Mouse (Mus musculus): Measurements from ENCODE around the gene Flt4.
A peak's percentile ranks its signal among the peaks of the same experiment; 100 is the strongest.

The Flt4 gene

DNA sequence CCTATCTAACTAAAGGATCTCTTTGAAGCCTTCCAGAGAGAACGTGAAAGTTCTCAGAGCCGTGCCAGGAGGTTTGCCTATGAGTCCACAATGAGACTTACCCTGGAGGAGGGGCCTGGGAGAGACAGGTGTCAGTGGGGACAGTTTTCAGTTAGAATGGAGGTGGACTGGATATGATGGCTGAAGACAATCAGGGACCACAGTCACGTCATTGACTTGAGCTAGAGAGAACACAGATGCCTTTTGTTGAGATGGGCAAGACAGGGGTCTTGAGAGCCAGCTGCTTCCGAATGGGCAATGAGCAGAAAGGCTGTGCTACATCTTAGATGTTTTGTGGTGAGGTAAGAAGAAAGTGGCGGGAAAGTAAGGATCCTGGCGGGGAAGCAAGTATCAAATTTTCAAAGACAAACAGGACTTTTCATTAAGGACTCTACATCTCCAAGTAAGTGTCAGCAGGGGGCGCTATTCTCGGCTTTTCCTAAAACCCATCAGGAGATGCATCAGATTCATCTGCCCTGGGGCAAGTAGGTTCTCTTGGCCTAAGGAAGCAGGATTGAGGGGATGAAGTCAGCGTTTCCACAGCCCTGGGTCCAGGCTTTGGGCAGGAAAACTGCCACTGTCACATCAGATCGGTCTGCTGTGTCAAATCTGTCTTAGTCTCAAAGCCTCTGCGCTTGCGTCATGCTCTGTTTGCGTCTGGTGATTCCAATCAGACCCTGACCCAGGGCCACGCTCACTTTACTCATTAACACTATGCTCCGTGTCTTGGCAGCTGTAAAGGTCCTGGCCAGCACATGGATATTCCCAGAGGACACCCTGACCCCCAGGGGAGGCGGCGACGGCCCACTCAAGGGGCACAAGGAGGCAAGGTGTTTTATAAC lies 41.3 kb downstream of the Flt4 start:
- DNase-seq = peak; percentile 47

DNA sequence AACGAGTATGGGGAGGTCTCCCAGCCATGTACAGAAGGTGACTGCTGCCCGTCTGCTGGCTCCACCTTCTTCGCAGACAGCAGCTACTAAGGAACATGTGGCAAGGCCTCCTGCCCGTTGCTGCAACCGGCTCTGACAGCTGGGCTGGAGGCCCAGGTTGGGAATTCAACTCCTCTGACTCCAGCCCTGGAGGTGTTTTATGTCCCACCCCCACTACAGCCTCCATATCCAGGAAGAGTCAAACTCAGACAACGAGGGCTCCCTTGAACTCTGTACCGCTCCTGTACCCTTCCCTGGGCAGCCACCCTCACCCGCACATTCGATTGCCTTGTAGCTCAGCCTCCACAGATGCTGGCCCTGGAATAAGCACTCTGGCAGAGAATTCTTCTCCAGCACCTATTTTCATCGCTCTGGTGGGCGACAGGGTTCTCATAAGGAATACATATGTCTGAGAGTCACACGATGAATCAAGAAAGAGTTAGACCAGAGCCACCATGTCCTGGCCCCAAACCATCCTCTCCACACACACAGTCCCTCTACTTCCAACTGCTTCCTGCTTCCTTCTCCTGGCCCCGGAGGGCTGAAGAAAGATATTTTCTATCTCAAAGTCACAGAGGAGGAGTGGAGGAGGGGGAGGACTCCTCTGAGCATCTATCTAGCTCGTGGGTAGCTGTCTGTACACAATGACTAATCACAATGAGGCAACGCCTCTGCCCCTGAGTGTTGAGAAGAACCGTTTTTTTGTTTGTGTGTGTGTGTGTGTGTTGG lies 42.1 kb downstream of the Flt4 start:
- DNase-seq = no peak

DNA sequence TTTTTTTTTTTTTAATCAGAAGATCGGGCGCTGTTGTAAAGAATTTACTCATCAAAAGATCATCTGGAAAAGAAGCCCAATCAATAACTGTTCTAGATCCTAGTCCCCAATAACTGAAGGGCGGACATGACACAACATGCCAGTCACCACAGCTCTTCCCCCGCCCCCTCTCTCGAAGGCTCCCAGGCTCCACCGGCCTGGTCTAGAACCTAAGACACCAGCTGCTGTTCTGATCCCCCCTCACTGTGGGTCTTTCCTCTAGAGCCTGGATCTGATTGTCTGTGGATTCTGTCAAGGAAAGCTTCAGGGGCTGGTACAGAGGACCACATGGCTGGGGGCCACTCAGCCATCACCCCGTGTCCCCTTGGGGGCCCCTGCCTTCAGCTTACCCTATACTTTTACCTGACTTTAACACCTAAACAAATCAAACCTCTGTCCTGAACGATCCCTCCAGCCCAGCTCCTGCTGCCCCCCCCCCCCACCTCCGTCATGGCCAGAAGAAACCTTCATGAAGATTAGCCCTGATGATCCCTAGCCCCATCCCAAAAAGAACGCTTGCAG lies 42.8 kb downstream of the Flt4 start:
- DNase-seq = no peak

DNA sequence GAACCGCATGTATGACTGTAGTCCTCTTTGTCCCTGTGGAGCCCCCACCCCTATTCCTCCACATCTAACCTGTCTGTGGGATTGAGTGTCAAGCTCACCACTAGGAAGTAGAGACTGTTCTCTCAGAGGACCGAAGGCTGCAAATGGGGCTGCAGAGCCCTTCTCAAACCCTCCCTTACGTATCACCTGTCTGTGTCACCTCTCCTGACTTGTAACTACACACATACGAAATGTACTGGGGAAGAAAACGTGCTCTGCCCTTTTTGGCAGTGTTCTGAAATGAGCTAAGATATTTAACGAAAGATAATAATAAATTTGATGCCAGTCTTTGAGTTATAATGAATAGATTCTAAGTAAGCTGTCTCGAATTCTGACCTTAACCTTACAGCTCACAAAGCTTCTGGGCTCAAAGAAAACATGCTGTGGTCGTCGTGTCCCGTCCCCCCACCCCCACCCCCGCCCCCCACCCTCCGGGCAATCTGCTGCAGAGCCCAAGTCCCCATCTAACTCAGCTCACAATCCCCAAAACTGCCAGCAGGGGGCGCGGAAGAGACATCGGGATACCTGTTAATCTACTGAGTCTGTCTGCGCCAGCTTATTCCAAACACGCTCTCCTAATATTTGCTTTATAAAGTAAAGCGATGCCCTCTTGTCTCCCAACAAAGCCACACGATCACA lies 43.5 kb downstream of the Flt4 start:
- DNase-seq = peak; percentile 89

DNA sequence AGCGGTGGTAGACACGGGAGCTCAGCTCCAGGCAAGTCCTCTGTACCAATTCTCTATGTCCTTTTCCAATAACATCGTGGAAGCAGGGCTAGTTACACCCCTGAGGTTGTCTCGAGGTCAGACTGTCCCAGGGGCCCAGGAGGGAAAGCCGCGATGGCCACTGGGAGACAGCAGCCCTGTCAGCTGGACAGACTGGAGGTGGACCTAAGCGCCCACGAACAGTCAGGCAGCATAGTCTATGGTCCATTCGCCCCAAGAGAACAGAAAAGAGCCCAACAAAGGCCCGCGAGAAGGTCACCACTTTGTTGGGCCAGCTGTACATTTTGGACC lies 44.0 kb downstream of the Flt4 start:
- DNase-seq = no peak

DNA sequence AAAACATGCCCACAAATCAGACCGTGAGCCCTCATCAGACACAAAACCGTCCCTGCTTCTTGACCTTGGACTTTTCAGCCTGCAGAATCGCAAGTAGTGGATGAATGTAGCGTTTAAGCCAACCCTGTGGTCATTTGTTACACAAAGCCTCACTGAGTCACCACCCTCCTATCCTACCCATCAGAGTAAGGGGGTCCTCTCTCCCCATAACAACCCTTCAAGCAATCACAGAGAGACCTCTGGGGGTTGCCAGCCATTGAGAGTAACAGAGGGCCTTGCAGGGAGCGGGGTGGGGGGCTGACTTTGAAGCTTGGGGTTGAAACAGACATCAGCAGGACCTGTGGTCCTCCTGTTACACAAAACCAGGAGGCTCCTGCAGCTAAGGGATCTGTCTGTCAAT lies 45.6 kb downstream of the Flt4 start:
- DNase-seq = no peak

DNA sequence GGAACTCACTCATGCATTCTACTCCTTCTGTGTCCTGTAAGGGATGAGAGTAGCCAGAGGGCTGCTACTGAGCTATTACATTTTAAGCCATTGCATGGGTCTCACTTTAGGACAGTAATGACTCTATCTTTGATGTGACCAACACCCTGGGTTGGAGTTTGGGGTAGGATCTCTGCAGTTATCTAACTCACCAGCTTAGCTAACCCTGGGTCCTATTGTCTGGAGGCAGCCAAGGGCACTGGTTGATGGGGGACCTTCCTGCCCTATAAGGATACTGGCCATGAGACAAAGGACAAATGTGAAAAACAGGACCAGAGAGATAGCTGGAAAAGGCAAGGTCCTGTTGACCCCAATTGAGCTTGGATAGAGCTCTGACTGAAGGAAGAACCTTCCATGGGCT lies 46.4 kb downstream of the Flt4 start:
- DNase-seq = no peak

DNA sequence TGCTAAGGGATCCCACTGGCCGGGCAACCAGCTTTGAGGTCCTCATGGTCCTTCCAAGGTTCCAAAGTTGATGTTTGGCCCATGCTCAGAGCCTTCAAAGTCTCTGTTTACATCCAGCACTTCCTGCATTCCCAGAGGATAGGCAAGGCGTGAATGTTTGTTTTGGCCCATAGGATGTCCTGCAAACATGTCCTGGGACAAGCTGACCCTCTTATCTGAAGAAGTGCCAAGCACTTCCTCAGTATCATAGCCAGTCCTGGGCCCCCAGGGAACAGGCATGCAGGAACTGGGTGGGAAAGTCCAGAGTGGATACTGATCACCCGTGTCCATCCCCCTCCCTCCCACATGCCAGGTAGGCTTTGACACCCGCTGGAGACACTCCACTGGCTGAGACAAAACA lies 49.0 kb downstream of the Flt4 start:
- DNase-seq = no peak

DNA sequence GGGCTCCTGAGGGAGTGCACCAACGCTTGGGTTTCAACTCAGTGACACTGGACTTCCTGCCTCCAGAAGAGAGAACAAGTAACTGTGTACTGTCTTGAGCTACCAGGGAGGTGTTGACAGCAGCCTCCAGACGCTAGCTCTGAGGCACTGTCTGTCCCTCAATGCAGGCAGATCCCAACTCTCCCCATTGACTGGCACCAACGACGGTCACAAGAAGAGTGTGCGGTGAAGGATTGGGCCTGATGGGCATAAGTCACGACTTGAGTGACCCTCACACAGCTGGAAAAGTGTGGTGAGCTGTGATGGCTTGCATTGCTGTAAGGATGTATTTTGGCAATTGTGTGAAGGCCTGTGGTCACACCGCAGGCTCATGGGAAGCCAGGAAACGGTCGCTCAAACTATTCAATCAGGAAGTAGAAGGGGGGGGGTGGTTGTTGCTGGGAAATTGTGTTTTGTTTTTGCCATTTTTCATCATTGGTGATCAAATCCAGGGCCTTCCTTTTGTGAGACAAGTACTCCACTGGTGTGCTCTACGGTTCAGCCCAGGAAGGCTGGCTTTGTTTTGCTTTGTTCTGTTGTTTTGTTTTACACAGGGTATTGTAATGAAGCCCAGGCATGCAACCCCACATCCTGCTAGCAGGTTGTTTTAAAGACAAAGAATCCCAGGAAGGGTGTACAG lies 49.9 kb downstream of the Flt4 start:
- DNase-seq = no peak

DNA sequence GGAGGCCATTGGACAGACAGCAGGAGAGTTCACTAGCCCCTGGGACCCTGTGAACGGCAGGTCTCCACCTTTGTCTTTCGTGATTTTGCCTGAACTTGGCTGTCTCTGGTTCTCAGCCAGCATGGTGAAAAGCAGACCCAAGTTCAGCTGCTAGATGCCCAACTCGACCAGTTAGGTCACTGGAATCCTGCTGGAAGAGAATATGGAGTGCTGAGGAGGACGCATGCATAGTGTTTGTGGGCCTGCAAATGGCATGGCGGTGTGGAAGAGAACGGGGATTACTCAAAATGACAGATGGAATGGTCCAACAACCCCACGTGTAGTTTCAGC lies 50.4 kb downstream of the Flt4 start:
- no peak for DNase-seq

DNA sequence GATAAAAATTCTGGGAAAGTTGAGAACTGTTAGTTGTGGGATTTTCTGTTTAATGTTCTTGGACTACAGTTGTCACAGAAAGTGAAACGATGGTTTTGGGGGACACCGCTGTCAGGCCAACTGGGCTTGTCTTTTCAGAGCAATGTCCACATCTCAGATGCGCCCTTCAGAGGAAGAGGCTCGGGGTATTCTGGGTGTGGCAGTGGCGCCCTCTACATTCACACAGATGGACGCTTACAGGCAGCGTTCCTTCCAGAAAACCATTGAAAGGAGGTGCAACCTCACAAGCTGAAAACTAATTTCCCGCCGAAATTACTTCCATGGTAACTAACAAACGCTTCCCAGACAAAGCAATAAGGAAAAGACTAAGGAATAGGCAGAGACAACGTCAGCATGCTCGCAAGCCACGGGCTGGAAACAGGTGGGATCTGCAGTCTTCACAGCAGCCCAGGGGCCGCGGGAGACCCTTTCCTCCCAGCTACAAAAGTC lies 53.3 kb downstream of the Flt4 start:
- no peak for DNase-seq

DNA sequence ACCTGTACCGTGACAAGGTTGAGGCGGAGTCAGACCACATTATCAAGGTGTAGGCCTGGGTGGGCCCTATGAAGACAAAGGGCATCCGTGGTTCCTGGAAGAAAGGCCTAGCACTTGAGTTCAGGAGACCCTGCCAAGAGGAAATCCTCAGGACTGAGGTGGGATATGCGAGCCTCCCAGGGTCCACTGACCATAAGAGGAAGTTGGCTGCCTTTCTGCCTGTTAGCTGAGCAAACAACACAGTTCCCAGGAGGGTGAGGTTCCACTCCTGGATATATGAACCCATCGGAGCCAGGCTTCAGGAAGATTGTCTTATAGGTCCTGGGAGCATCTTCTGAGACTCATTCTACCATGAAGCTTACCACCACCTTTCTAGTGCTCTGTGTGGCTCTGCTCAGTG lies 54.2 kb downstream of the Flt4 start, which contains the start of gene Scgb3a1:
Gene Scgb3a1, plus strand, starts transcription at position 301 of the 400 bp plus-strand sequence.
- DNase-seq = no peak

DNA sequence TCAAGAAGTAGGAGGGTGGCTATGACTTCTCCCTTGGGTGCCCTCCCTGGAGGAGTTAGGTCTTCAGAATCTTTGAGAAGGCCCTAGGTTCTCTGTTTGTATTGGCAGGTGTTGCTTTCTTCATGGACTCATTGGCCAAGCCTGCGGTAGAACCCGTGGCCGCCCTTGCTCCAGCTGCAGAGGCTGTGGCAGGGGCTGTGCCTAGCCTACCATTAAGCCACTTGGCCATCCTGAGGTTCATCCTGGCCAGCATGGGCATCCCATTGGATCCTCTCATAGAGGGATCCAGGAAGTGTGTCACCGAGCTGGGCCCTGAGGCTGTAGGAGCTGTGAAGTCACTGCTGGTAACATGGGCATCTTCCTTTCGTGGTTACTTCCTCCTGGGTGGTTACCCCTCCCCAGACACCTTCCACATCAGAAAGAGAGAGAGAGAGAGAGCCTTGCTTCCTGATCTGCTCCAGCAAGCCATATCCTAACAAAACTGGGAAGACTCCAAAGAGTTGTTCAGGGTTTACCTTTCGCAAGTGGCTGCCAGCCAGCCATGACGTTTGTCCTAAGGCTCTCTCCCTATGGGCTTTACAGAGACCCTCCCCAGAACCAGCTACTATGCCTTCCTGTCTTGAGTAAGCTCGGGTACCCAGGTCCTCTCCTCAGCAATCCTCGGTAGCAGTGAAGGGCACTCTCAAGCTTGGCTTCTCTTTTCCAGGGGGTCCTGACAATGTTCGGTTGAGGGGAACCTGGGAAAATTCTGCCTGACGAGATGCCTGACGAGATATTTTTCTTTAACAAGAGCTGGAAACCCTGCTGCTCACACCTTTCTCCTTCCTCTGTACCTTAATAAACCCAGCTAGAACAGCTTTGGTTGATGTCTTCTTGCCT lies 55.4 kb downstream of the Flt4 start:
- no peak for DNase-seq

DNA sequence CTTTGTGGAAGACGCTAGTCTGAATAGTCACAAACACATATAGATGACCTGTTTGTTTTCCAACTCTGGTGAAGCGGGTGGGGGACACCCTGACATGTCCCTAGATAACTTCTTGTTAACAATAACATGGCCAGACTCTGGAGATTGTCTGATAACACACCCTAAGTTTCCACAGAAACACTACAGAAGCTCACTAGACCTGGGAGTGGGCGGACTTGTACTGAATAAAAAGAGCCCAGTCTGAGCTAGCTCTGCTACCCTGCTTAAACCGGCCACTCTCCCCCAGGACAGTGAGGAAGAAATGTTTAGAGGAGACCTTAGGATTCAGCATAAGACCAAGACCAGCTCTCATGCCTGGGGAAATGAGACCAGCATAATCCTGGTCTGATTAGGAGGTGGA lies 56.4 kb downstream of the Flt4 start:
- no peak for DNase-seq

DNA sequence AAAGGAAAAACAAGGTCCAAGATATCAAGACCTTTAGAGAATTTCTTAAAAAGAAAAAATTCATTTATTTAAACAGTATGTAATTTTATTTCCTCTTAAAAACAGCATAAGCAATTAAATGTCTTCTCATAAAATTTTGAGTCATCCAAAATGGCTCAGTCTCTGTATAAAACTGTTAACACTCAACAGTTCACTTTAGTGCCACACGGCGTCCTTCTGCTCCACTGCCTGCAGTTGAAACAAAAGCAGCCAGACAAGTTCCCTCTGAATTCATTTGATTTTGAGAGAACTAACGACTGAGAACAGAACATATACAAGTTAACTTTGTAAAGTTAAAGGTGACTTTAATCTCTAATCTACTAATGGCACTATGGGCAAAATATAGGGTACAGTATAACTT lies 64.4 kb downstream of the Flt4 start:
- DNase-seq = no peak

DNA sequence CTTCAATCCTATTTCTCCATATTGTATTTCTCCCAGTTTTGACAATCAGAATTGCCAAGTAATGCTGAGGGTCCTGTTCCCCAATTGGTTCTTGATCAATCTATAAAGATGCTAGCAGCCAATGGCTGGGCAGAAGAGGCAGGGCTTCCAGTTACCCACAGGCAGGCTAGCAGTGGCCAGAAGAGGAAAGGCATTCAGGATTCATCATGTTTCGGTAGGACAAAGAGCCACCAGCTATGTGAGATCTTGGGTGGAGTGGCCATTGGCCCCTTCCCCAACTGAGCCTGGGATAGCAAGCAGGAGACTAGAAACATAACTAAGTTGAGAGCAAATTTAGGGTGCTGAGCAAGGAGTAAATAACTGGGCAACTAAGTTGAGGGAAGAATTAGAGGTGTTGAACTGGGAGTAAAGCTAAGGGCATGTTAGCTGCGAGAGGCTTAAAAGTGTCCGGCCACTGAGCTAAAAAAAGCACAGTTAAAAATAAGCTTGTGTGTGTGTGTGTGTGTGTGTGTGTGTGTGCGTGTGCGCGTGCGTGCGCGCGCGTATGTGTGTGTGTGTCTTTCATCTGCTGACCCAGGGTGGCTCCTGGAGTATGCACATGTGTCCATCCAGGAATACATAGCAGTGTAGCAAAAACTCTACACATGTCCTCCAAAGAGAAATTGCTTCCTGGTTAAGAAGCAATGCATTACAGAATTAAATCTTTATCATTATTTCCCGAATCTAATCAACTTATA lies 75.3 kb downstream of the Flt4 start:
- no peak for DNase-seq

DNA sequence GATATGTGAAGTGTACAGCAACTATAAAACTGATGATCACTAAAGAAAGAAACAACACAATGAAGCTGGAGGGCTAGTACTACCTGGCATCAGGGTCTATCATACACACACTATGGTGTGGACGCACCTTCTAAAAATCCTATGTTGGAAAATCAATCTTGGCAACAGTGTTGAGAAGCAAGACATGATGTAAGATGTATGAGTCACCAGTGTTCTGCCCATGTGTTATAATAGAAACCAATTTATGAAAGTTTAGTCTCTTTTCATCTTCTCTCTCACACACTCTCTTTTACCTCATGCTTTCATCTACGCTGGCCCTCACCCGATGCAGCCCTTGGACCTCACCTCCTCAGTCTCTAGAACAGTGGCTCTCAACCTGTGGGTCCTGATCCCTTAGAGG lies 86.0 kb downstream of the Flt4 start:
- no peak for DNase-seq

DNA sequence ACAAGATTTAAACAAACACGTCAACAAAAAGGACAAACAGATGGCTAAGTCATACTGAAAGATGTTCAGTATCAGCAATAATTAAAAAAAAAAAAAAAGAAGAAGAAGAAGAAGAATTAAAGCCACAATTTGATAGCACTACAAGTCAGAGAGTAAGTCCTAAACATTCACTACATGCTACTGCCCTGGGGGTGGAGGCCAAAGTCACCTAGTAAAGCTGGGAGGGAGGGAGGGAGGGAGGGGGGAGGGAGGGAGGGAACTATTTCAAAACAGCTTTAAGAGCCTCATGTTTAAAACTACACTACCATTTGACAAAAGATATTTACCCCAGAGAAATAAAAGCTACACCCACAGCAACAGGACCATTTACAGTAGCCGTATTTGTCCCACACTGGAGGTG lies 86.6 kb downstream of the Flt4 start:
- no peak for DNase-seq

DNA sequence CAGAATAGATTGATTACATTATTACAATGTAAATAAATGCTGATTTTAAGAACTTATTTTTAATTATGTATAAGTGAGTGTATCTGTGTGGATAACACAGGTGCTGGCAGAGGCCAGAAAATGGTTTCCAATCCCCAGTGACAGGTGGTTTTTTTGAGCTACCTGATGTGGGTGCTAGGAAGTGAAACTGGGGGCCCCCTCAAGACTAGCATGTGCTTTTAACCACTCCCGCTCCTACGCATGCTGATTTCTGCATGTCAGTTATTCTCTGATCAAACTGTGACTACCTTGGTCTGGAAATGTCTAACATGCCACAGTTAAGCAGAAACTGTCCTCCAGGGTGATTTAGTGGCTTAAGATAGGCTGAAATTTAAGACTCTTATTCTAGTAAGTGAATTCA lies 87.4 kb downstream of the Flt4 start:
- no peak for DNase-seq

DNA sequence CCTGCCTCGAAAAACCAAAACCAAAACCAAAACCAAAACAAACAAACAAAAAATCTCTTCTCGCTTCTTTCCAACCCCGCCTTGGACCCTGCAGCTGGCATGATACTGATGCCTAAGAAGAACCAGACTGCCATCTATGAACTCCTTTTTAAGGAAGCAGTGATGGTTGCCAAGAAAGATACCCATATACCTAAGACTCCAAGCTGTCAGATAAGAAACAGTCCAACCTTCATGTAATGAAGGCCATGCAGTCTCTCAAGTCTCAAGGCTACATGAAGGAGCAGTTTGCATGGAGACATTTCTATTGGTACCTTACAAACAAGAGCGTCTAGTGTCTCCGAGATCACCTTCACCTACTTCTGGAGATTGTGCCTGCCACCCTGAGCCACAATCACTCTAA lies 88.7 kb downstream of the Flt4 start:
- no peak for DNase-seq

DNA sequence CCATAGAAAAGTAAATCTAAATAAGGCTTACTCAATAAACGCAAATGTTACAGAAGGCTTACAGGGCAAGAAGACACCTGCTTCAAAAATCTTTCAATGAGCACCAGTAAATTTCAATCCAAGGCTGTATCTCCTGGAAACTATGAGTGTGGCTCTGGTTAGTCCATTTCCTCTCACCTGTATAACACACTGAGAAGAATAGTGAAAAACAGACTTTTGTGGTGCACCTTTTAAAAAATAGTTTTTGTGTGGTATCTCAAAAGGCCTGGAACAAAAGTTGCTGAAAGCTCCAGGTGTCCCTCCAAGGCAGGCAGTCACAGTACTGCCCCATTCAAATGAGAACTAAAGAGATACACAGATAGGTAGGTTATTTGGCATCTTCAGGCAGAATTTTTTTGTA lies 90.0 kb downstream of the Flt4 start:
- DNase-seq = no peak
